Mouse (Mus musculus) embryonic fibroblast, embryonic 13.5 days (primary cell): Measurements from ENCODE around the gene Tead2. TPM values are rescaled to one million over a fixed set of nuclear protein-coding genes. Genes with fewer than 3 reads are reported as not detected.

Source experiments
- H3K27ac ChIP-seq: 2 replicates; pipeline ENCODE4 v1.5.1; 2012; ENCODE audit warnings: low read length, control low read depth, inconsistent platforms; ENCODE audit not compliant: insufficient read depth
- H3K4me1 ChIP-seq: 2 replicates; pipeline ENCODE4 v1.6.1; 2011; ENCODE audit warnings: low read length; ENCODE audit not compliant: control insufficient read depth, insufficient read depth
- H3K4me3 ChIP-seq: 2 replicates; pipeline ENCODE4 v1.5.1; 2011; ENCODE audit warnings: mild to moderate bottlenecking, control low read depth, low read length; ENCODE audit not compliant: insufficient read depth
- CTCF ChIP-seq: IDR thresholded peaks from 2 replicates; pipeline ENCODE4 v1.5.1; 2011; ENCODE audit warnings: mild to moderate bottlenecking, control low read depth, low read length, moderate library complexity, borderline replicate concordance; ENCODE audit not compliant: insufficient read depth
- POLR2A ChIP-seq: IDR thresholded peaks from 2 replicates; pipeline ENCODE4 v1.6.1; 2011; ENCODE audit warnings: low read depth, mild to moderate bottlenecking, control low read depth, low read length, moderate library complexity
- polyA plus RNA-seq: library from polyadenylated mRNA; stranded (reverse); fragments of >200 nt; gene quantifications from 2 replicates; pipeline ENCODE4 v1.2.4, GENCODE M21; 2011; ENCODE audit warnings: low read depth; ENCODE audit not compliant: missing spikeins, insufficient read length

Tead2 gene
- polyA plus RNA-seq, 1 experiment: 94.3 TPM

DNA sequence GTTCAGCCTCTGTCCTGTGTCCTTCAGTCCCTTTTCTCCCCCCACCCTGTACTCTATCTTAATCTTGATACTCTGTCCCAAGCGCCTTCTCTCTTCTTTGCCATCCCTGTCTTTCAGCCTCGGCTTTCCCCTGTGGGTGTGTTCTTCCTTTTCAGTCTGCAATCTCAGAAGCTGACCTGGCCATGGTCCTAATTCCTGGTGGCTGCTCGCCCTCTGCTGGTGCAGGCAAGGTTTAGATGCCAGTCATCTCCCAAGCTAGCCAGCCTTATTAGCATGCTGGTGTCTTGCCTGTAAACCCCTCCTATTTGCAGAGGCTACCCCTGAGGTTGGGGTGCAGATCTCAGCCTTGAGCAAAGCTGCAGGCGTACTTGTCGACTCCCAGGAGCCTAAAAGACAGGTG is 17.1 kb upstream of the Tead2 start:
- no peak overlapping the region for H3K27ac ChIP-seq
- TF ChIP-seq POLR2A (no peak), CTCF (peak; percentile 98)
- H3K4me1 ChIP-seq: peaks cover 3% of the 10 kb centered on the region; the same call in 1 of the 2 replicates
- H3K4me3 ChIP-seq: no peak overlapping the region

DNA sequence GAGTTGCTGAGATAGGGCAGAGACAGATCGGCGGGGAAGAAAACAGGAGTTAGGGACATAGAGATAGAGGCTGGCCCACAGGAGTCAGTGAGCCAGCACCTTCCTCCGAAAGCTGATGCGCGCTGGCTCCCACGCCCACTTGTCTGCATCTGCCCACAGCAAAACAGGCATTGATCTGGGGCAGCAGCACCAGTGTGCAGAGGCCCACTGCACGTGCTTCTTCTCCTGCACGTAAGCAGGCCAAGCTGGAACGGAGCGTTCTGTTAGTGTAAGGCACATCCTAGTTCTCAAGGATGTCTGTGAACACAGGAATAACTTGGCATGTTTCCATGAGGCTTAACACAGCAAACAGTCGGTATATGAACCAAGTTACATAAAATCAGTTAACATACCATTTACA is 16.6 kb upstream of the Tead2 start:
- TF ChIP-seq CTCF: no peak
- TF ChIP-seq POLR2A: no peak
- Histone ChIP-seq H3K27ac (no peak overlapping the region), H3K4me1 (peaks cover 3% of the 10 kb centered on the region; the same call in 1 of the 2 replicates), H3K4me3 (no peak overlapping the region)

DNA sequence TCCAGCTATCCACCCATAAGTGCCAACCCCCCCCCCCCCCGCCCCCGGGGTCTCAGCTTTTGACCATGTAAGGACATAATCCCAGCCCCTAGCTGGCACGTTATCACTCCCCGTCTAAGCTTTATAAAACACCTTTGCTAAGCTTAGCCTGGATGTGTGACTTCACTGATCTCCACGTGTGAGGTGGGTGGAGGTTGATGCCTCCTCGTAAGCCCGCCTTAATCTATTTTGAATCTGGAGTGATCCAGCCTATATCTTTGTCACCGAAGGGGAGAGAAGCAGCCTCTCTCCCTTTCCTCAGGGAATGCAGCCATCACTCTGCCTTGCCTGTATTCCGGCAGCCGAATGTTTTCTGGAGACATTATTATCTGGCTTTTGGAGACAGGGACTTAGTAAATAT is 12.9 kb upstream of the Tead2 start:
- TF ChIP-seq POLR2A (no peak), CTCF (no peak)
- Histone ChIP-seq H3K4me3 (no peak overlapping the region), H3K27ac (no peak overlapping the region), H3K4me1 (no peaks in the 10 kb centered on the region)

DNA sequence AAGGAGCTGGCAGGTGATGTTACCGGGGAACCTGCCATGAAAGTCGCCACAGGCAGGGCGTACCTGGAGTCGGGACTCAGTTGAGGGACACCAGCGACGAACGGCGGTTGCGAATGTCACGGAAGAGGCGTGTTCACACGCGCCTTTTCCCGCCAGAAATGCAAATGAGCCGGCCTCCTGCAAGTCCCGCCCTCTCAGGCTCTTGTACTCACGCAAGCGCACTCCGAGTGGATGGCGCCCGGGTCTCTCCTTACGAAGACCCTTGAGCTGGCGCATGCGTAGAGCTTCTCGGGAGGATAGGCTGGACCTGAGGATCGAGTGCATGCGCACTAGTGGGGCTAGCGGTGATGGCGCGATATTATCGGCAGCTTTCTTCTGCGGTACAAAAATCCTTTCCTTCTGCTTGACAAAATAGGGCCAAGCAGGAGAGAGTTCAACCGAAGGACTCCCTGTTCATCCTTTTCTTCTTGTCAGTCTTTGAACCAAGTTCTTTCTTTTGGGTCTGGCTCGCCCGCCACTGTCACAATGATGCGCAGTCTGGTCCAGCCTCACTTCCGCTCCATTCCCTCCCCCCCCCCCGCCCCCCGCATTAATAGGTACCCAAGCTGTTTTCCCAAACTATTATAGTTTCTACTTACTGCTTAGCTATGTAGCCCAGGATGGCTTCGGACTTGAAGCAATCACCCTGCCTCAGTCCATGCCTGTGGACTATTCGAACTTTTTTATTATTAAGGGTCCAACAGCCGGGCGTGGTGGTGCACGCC is 11.0 kb upstream of the Tead2 start, which contains the start of gene Ccdc155:
Ccdc155 (minus strand) TSS at position 513 of the 764 bp plus-strand sequence.
- H3K4me1 ChIP-seq: no peaks in the 10 kb centered on the region
- peak within 1 kb of the TSS; percentile 48 for H3K4me3 ChIP-seq
- H3K27ac ChIP-seq: no peak within 1 kb of the TSS
- TF ChIP-seq CTCF (no peak), POLR2A (peak; percentile 86)

DNA sequence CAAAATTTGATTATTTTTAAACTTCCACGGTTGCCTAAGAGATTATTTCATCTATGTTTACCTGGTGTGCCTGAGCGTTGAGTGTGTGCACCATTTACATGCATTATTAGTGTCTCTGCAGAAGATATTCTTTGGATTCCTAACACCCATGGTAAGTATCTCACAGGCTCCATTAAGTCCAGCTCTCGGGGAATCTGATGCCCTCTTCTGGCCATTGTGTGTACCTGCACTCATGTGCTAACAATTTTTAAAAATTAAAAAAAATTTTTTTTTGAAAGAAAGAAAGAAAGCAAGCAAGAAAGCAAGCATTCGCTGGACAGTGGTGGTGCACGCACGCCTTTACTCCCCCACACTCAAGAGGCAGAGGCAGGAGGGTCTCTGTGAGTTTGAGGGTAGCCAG is 7.3 kb upstream of the Tead2 start:
- Histone ChIP-seq H3K27ac (no peak overlapping the region), H3K4me1 (no peaks in the 10 kb centered on the region), H3K4me3 (no peak overlapping the region)
- TF ChIP-seq CTCF: no peak
- TF ChIP-seq POLR2A: no peak

DNA sequence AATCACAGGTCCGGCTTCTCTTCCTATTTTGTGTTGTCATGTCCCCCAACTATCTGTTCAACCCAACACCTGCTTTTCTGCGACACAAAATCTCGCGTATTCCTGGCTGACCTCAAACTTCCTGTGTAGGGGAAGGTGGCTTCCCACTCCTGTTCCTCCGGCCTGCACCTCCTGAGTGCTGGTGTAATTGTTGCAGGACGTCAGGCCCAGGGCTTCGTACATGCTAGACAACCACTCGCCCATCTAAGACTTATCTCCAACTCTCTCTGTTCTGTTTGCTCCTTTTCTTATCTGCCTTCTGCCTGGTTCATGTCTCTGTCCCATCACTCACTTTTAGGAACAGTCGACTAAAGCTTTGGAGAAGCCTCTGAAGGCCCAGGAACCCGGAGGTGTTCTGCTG is 4.5 kb upstream of the Tead2 start:
- H3K4me1 ChIP-seq: peaks cover 2% of the 10 kb centered on the region; the same call in 1 of the 2 replicates
- TF ChIP-seq CTCF (no peak), POLR2A (no peak)
- no peak overlapping the region for H3K4me3 ChIP-seq
- no peak overlapping the region for H3K27ac ChIP-seq

DNA sequence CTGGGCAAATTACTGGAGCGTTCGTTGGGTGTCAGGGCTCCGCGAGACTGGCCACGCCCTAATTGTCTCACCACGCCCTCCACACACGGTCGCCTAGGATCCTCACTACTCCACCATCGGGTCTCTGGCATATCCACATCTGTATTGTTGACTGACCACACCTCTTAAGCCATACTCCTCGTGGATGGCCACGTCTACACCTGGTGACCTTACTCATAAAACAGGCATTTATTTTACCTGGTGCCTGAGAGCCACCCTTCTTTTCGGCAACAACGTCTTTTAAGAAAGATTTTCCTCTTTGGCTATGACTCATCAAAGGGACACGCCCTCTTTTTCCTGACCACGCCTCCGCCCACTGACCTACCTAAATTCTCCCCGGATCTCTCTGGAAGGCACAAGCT is 3.7 kb upstream of the Tead2 start, which contains the start of gene Dkkl1:
Dkkl1 (minus strand) TSS at position 297 of the 401 bp plus-strand sequence.
- Histone ChIP-seq H3K4me3 (no peak within 1 kb of the TSS), H3K27ac (no peak within 1 kb of the TSS), H3K4me1 (peaks cover 2% of the 10 kb centered on the region; the same call in 1 of the 2 replicates)
- TF ChIP-seq POLR2A (no peak), CTCF (no peak)

DNA sequence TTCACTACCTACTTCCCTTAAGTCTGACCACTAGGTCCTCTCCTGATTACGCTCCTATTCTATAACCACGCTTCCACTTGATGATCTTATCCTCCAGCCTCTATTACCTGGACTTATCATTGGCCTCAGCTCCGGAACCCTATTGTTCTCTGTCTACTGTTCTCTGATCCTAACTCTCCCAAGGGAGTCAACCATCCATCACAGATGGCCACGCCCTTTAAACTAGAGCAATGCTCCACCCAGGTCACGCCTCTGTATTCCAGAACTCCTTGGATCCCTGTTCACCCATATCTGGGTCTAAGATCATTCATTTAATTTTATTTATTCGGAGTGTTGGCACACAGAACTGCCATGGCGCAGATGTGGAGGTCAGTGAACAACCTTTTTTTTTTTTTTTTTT is 3.2 kb upstream of the Tead2 start:
- no peak for TF ChIP-seq CTCF
- no peak for TF ChIP-seq POLR2A
- Histone ChIP-seq H3K27ac (no peak overlapping the region), H3K4me1 (peaks cover 2% of the 10 kb centered on the region; the same call in 1 of the 2 replicates), H3K4me3 (no peak overlapping the region)

DNA sequence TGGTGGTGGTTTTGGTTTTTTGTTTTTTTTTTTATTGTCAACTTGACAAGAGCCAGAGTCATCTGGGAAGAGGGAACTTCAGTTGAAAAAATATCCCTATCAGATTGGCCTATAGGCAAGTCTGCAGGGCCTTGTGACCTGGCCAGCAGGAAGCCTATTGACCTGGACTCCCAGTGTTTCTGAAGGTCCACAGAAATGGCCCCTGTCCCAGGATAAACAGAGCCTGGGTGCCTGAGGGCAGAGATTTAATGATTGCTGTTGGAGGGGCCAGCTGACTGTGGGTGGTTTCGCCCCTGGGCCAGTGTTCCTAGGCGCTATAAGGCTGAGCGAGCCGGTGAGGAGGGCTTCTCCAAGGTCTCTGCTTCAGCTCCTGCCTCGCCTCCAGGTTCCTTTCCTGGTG is 1.8 kb upstream of the Tead2 start:
- Histone ChIP-seq H3K4me3 (no peak overlapping the region), H3K4me1 (peaks cover 2% of the 10 kb centered on the region; the same call in 1 of the 2 replicates), H3K27ac (no peak overlapping the region)
- TF ChIP-seq CTCF: no peak

DNA sequence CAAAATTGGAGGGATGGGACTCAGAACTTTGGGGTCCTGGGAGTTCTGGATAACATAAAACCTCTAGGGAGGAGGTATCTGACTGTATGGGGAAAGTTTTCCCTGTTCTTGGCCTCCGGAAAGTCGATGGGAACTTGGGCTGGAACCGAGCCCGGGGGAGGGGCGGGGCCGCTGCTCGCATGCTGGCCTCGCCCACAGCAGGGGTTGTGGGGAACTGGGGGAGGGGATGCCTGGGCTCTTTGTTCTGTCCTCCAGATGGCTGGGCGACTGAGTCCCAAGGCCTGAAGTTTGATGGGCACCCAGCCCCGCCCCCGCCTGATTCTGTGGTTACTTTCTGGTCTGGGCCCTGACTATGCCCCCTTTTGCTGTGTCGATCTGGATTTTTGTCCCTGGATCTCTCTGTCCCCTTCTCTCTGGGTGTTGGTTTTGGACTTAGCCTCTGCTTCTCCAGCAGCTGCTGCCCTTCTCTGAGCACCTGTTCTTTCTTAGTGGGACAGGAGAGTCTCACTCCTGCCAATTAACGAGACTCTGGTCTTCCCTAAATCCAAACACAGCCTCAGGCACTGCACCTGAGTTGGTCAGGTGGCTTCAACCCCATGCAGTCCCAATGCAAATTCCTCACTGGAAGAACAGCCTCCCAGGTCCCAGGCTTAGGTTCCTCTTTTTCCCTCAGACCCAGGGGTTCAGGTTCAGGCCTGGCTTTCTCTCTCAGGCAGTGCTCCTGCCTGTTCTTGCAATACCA is 1.1 kb downstream of the Tead2 start:
- Histone ChIP-seq H3K4me3 (peak overlapping the region; percentile 94), H3K27ac (peak overlapping the region; percentile 50; the same call in 1 of the 2 replicates), H3K4me1 (peaks cover 2% of the 10 kb centered on the region; the same call in 1 of the 2 replicates)
- TF ChIP-seq POLR2A (peak; percentile 23), CTCF (no peak)
